Mouse (Mus musculus) C2C12 (cell line): ENCODE results near the gene Tnfrsf26. TPM values are rescaled to one million over a fixed set of nuclear protein-coding genes. Genes with fewer than 3 reads are reported as not detected.

Experiments used
- H3K27me3 ChIP-seq: one replicate; pipeline ENCODE4 v1.6.1; 2011; ENCODE audit not compliant: control insufficient read depth, insufficient read depth, insufficient read length
- H3K36me3 ChIP-seq: one replicate; pipeline ENCODE4 v1.6.1; 2011; ENCODE audit not compliant: control insufficient read depth, insufficient read depth
- H3K4me3 ChIP-seq: one replicate; pipeline ENCODE4 v1.5.1; 2011; ENCODE audit warnings: mild to moderate bottlenecking, control low read depth; ENCODE audit not compliant: poor library complexity, insufficient read depth, severe bottlenecking
- H3K79me2 ChIP-seq: one replicate; pipeline ENCODE4 v1.6.1; 2011; ENCODE audit not compliant: control insufficient read depth, insufficient read depth
- H3K79me3 ChIP-seq: one replicate; pipeline ENCODE4 v1.6.1; 2011; ENCODE audit warnings: low read depth, control low read depth
- H3ac ChIP-seq: one replicate; pipeline ENCODE3; 2011; ENCODE audit warnings: low read depth; ENCODE audit not compliant: control insufficient read depth, insufficient read length
- CEBPB ChIP-seq: IDR thresholded peaks from one replicate; pipeline ENCODE4 v1.6.1; 2011; ENCODE audit warnings: low read depth, mild to moderate bottlenecking, control low read depth, moderate library complexity
- CTCF ChIP-seq: IDR thresholded peaks from one replicate; pipeline ENCODE4 v1.5.1; 2011; ENCODE audit not compliant: control insufficient read depth, insufficient read depth, insufficient read length
- FOSL1 ChIP-seq: IDR thresholded peaks from one replicate; pipeline ENCODE4 v1.8.0; 2011; ENCODE audit warnings: mild to moderate bottlenecking, low read length; ENCODE audit not compliant: poor library complexity, insufficient read depth, severe bottlenecking
- MAX ChIP-seq: IDR thresholded peaks from one replicate; pipeline ENCODE4 v1.6.1; 2011; ENCODE audit warnings: mild to moderate bottlenecking, control low read depth
- MYOD1 ChIP-seq: IDR thresholded peaks from one replicate; pipeline ENCODE4 v1.6.1; 2011; ENCODE audit warnings: low read depth; ENCODE audit not compliant: control insufficient read depth, insufficient read length
- MYOG ChIP-seq: IDR thresholded peaks from one replicate; pipeline ENCODE4 v1.6.1; 2011; ENCODE audit not compliant: control insufficient read depth, insufficient read length; ENCODE audit errors: extremely low read depth
- USF1 ChIP-seq: IDR thresholded peaks from one replicate; pipeline ENCODE4 v1.6.1; 2011; ENCODE audit warnings: low read depth, mild to moderate bottlenecking, control low read depth, moderate library complexity
- polyA plus RNA-seq: library from polyadenylated mRNA; unstranded; fragments of >200 nt; fragmentation: generic; extraction: Trizol; gene quantifications from one replicate; pipeline ENCODE4 v1.2.1, GENCODE M21; 2012; ENCODE audit warnings: missing spikeins

Tnfrsf26 gene
- polyA plus RNA-seq, 1 experiment: 0.04 TPM

GRCm38 (mm10) chr7:143624561-143624960, 4.0 kb downstream of the Tnfrsf26 start:
- Histone ChIP-seq H3K36me3 (no peaks in the 10 kb centered on the region), H3K4me3 (no peak overlapping the region), H3K79me2 (no peaks in the 10 kb centered on the region), H3K27me3 (no peaks in the 10 kb centered on the region), H3K79me3 (no peaks in the 10 kb centered on the region), H3ac (no peak overlapping the region)
- TF ChIP-seq MYOG: no peak
- no peak for TF ChIP-seq MAX
- no peak for TF ChIP-seq MYOD1
- no peak for TF ChIP-seq USF1
- no peak for TF ChIP-seq FOSL1
- no peak for TF ChIP-seq CEBPB
- no peak for TF ChIP-seq CTCF

DNA sequence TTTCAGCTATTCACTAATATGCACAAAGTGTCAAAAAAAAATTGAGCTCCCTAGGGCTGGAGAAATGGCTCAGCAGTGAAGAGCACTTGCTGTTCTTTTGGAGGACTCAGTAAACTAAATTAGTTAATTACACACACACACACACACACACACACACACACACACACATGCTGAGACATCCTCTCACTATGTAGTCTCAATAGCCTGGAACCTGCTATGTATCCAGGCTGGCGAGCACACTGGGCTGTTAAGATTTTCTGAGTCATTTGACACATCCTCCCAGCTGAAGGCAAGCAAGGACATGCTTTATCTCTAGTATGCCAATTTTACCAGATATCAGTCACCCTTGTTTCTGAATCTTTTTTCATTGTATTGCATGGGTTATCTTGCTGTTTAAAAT, 7.6 kb downstream of the Tnfrsf26 start:
- no peak for TF ChIP-seq CTCF
- no peak for TF ChIP-seq MAX
- TF ChIP-seq CEBPB: no peak
- TF ChIP-seq FOSL1: no peak
- no peak for TF ChIP-seq USF1
- no peak for TF ChIP-seq MYOD1
- no peak for TF ChIP-seq MYOG
- Histone ChIP-seq H3K27me3 (no peaks in the 10 kb centered on the region), H3K4me3 (no peak overlapping the region), H3K36me3 (no peaks in the 10 kb centered on the region), H3K79me3 (no peaks in the 10 kb centered on the region), H3ac (no peak overlapping the region), H3K79me2 (no peaks in the 10 kb centered on the region)

DNA sequence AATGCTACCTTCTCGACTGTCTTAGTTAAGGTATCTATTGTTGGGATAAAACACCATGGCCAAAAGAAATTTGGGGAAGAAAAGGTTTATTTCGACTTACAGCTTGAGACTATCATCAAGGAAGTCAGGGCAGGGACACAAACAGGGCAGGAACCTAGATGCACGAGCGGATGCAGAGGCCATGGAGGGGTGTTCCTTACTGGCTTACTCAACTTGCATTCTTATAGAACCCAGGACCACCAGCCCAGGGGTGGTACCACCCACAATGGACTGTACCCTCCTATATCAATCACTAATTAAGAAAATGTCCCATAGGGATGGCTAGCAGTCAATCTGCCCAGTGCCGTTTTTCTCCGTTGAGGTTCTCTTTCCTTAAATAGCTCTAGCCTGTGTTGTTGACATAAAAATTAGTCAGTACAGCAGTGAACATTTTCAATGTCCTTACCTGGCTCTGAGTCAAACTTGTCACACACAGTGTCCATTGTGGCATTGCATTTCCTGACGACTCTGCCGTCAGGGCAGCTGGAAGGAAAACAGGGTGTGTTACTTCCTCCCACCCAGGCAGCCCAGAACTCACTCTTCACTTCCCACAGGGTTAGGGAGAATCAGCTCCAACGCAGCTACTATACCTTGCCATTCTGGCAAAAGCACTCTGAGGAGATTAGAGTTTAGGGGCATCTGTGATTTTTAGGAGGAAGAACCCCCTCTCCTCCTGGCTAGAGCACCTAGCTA, 14.0 kb downstream of the Tnfrsf26 start:
- no peak overlapping the region for H3ac ChIP-seq
- no peaks in the 10 kb centered on the region for H3K79me3 ChIP-seq
- H3K27me3 ChIP-seq: no peaks in the 10 kb centered on the region
- no peak for TF ChIP-seq CEBPB
- no peak for TF ChIP-seq CTCF
- TF ChIP-seq FOSL1: no peak
- TF ChIP-seq MYOD1: no peak
- TF ChIP-seq MAX: no peak
- no peak for TF ChIP-seq MYOG
- H3K79me2 ChIP-seq: no peaks in the 10 kb centered on the region
- no peaks in the 10 kb centered on the region for H3K36me3 ChIP-seq
- H3K4me3 ChIP-seq: no peak overlapping the region

GRCm38 (mm10) chr7:143612215-143612614, 16.3 kb downstream of the Tnfrsf26 start:
- H3K79me2 ChIP-seq: no peaks in the 10 kb centered on the region
- H3K79me3 ChIP-seq: no peaks in the 10 kb centered on the region
- no peak overlapping the region for H3K4me3 ChIP-seq
- H3ac ChIP-seq: no peak overlapping the region
- H3K36me3 ChIP-seq: no peaks in the 10 kb centered on the region
- TF ChIP-seq CEBPB: no peak
- no peak for TF ChIP-seq FOSL1
- no peak for TF ChIP-seq USF1
- no peaks in the 10 kb centered on the region for H3K27me3 ChIP-seq

DNA sequence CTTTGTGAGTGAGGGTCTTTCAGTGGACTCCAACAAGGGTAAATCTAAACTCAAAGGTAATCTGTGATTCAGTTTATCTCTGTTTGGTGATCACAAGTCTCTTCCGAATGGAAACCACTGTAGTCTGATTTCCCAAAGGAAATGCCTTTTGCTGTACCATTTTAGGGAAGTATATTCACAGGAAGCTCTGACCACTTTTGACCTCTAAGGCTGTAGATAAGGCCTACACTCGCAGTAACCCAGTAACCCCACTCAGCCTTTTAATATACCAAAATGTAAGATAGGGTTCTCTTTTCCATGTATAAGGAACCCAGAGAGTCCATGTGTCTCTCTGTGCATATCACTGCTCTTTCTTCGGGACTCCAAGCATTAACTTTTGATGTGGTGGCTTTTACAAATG, 23.2 kb downstream of the Tnfrsf26 start:
- Histone ChIP-seq H3K27me3 (no peaks in the 10 kb centered on the region), H3K4me3 (no peak overlapping the region), H3K79me2 (no peaks in the 10 kb centered on the region), H3ac (no peak overlapping the region), H3K79me3 (no peaks in the 10 kb centered on the region), H3K36me3 (no peaks in the 10 kb centered on the region)
- TF ChIP-seq FOSL1 (no peak), CEBPB (no peak), MYOD1 (no peak), USF1 (no peak), CTCF (no peak), MAX (no peak), MYOG (no peak)

DNA sequence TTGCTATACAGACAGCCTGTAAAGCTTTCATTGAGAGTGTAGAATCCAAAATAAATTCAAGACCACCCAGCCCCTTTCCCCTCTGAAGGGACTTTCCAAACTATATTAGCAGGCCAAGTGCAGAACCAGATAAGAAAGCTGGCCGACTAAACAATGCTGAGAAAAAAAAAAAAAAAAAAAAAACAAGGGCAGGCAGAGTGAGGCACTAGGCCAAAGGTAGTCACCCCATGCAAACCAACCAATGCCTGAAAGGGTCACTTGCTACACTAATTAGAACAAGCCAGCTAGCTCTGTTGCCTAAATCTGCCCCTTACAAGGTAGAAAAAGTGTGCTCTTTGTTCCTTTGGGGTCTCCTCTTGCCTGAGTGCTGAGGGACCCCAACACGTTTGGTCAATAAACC, 23.6 kb downstream of the Tnfrsf26 start:
- Histone ChIP-seq H3ac (no peak overlapping the region), H3K79me2 (peaks cover under 1% of the 10 kb centered on the region), H3K36me3 (no peaks in the 10 kb centered on the region), H3K79me3 (no peaks in the 10 kb centered on the region), H3K27me3 (no peaks in the 10 kb centered on the region), H3K4me3 (no peak overlapping the region)
- TF ChIP-seq MYOD1 (no peak), CTCF (no peak), FOSL1 (no peak), USF1 (no peak), CEBPB (no peak), MAX (no peak), MYOG (no peak)
